Mouse (Mus musculus) heart, adult 2 months (tissue): ENCODE results near the gene Tmem171. TPM values are rescaled to one million over a fixed set of nuclear protein-coding genes. Genes with fewer than 3 reads are reported as not detected.

Source experiments
- DNase-seq, 2 experiments: peaks; one replicate each; pipeline ENCODE4 v3.0.0; 2021
- H3K27ac ChIP-seq: fragments of 200-600 bp; 2 replicates; pipeline ENCODE4 v1.8.1; 2022
- H3K27me3 ChIP-seq: fragments of 200-500 bp; 2 replicates; pipeline ENCODE4 v1.6.1; 2012; ENCODE audit warnings: mild to moderate bottlenecking, low read length, inconsistent platforms, mixed read lengths; ENCODE audit not compliant: control insufficient read depth, insufficient read depth
- H3K36me3 ChIP-seq: fragments of 200-500 bp; 2 replicates; pipeline ENCODE4 v1.6.1; 2012; ENCODE audit warnings: low read length, inconsistent platforms; ENCODE audit not compliant: control insufficient read depth, insufficient read depth
- H3K4me1 ChIP-seq: fragments of 200-500 bp; 2 replicates; pipeline ENCODE4 v1.6.1; 2011; ENCODE audit warnings: low read length; ENCODE audit not compliant: control insufficient read depth, insufficient read depth
- H3K4me3 ChIP-seq: fragments of 200-600 bp; 2 replicates; pipeline ENCODE4 v1.8.1; 2022
- H3K79me2 ChIP-seq: fragments of 200-500 bp; replicated peaks from 2 replicates; pipeline ENCODE4 v1.6.1; 2012; ENCODE audit warnings: mild to moderate bottlenecking, inconsistent platforms, low read length, moderate library complexity, mixed read lengths; ENCODE audit not compliant: control insufficient read depth, insufficient read depth
- H3K9ac ChIP-seq: fragments of 200-500 bp; 2 replicates; pipeline ENCODE4 v1.6.1; 2012; ENCODE audit warnings: low read depth, mild to moderate bottlenecking, control low read depth, inconsistent platforms, low read length, mixed read lengths
- CTCF ChIP-seq: fragments of 200-600 bp; IDR thresholded peaks from 2 replicates; pipeline ENCODE4 v1.8.1; 2022; ENCODE audit warnings: antibody characterized with exemption, mild to moderate bottlenecking, moderate library complexity
- EP300 ChIP-seq: fragments of 200-500 bp; IDR thresholded peaks from 2 replicates; pipeline ENCODE4 v1.6.1; 2011; ENCODE audit warnings: low read depth, low read length, control low read depth; ENCODE audit not compliant: insufficient read depth
- POLR2A ChIP-seq: fragments of 200-500 bp; IDR thresholded peaks from 2 replicates; pipeline ENCODE4 v1.6.1; 2011; ENCODE audit warnings: mild to moderate bottlenecking, low read depth, low read length, control low read depth; ENCODE audit not compliant: insufficient read depth
- WGBS: fragments of 180-500 bp; shearing (Covaris S2); methylation state at CpG from one replicate; pipeline ENCODE4 v1.1.7; 2018; 5-methylcytosine and 5-hydroxymethylcytosine counted together
- intact Hi-C: fragments of 180-260 bp; cut with DNase I; formaldehyde crosslinking; loops from one replicate; pipeline ENCODE4 v1.15.1; 2025
- polyA plus RNA-seq: library from polyadenylated mRNA; depleted of rRNA; stranded (reverse); fragments of >200 nt; gene quantifications from 2 replicates; pipeline ENCODE4 v1.2.3, GENCODE M21; 2012
- total RNA-seq, 2 experiments: library from RNA; stranded (reverse); gene quantifications; 2 replicates each; pipeline ENCODE4 v1.2.3; 2021

Gene Tmem171
- total and polyA plus RNA-seq, 3 experiments: 4.6 to 9.1 (median 8.1) TPM

- Histone ChIP-seq H3K27ac (no peak overlapping the region), H3K9ac (no peak overlapping the region), H3K79me2 (no peaks in the 10 kb centered on the region), H3K4me3 (no peak overlapping the region), H3K4me1 (no peaks in the 10 kb centered on the region), H3K36me3 (peaks cover 2% of the 10 kb centered on the region), H3K27me3 (no peaks in the 10 kb centered on the region)
- no peak for DNase-seq
- intact Hi-C loops: loop anchor here (5.0 kb wide), 1 partner anchor 129 kb away; no protein-coding TSS in a partner anchor
- WGBS: 62% methylated on average over 4 of the region's 4 CpGs
- TF ChIP-seq CTCF: peak; percentile 85
- TF ChIP-seq EP300: no peak
These were observed 31.9 kb upstream of the Tmem171 start for GRCm38 (mm10) chr13:98726494-98726893.

DNA sequence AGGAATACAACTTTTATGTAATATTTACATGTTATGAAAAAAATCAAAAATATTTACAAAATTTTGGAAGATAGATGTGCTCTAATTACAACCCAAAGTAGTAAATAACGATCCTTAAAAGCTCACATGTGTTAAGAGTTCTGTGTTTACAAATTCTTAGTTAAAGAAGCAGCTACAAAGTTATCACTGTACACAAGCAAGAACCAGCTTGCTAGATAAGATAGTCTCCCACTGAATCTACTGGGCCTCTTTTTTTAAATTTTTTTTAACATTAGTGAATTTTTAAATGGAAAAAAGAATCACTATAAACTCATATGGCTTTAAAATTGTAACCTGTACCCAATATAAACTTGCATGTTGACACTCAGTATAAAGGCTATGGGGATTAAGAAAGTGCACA, 28.8 kb upstream of the Tmem171 start:
- Histone ChIP-seq H3K79me2 (no peaks in the 10 kb centered on the region), H3K9ac (no peak overlapping the region), H3K36me3 (peaks cover 2% of the 10 kb centered on the region), H3K4me1 (no peaks in the 10 kb centered on the region), H3K27me3 (no peaks in the 10 kb centered on the region), H3K4me3 (no peak overlapping the region), H3K27ac (no peak overlapping the region)
- intact Hi-C loops: no loop called here
- no peak for DNase-seq
- TF ChIP-seq EP300 (no peak), CTCF (no peak), POLR2A (no peak)
- WGBS: 88% methylated on average over 1 of the region's 1 CpGs

- Histone ChIP-seq H3K9ac (no peak overlapping the region), H3K27me3 (no peaks in the 10 kb centered on the region), H3K27ac (no peak overlapping the region), H3K79me2 (no peaks in the 10 kb centered on the region), H3K4me1 (no peaks in the 10 kb centered on the region), H3K4me3 (no peak overlapping the region), H3K36me3 (peaks cover 2% of the 10 kb centered on the region)
- intact Hi-C loops: no loop called here
- WGBS: 32% methylated on average over 1 of the region's 1 CpGs
- TF ChIP-seq EP300: no peak
- TF ChIP-seq POLR2A: no peak
- no peak for TF ChIP-seq CTCF
- DNase-seq: no peak
These were observed 27.7 kb upstream of the Tmem171 start for GRCm38 (mm10) chr13:98722296-98722695.

GRCm38 (mm10) chr13:98716176-98716575, 21.5 kb upstream of the Tmem171 start:
- no peak for DNase-seq
- H3K79me2 ChIP-seq: no peaks in the 10 kb centered on the region
- no peaks in the 10 kb centered on the region for H3K36me3 ChIP-seq
- no peak overlapping the region for H3K27ac ChIP-seq
- intact Hi-C loops: no loop called here
- no peak overlapping the region for H3K9ac ChIP-seq
- 93% methylated on average over 8 of the region's 8 CpGs for WGBS
- TF ChIP-seq EP300 (no peak), CTCF (no peak), POLR2A (no peak)
- H3K4me1 ChIP-seq: no peaks in the 10 kb centered on the region
- no peaks in the 10 kb centered on the region for H3K27me3 ChIP-seq
- no peak overlapping the region for H3K4me3 ChIP-seq

- intact Hi-C loops: no loop called here
- no peak for TF ChIP-seq CTCF
- TF ChIP-seq EP300: no peak
- no peak for TF ChIP-seq POLR2A
- 89% methylated on average over 6 of the region's 6 CpGs for WGBS
- Histone ChIP-seq H3K9ac (no peak overlapping the region), H3K27me3 (no peaks in the 10 kb centered on the region), H3K4me3 (no peak overlapping the region), H3K27ac (no peak overlapping the region), H3K4me1 (no peaks in the 10 kb centered on the region), H3K36me3 (no peaks in the 10 kb centered on the region), H3K79me2 (no peaks in the 10 kb centered on the region)
- DNase-seq: no peak
These were observed 20.9 kb upstream of the Tmem171 start for GRCm38 (mm10) chr13:98715443-98715990.

DNA sequence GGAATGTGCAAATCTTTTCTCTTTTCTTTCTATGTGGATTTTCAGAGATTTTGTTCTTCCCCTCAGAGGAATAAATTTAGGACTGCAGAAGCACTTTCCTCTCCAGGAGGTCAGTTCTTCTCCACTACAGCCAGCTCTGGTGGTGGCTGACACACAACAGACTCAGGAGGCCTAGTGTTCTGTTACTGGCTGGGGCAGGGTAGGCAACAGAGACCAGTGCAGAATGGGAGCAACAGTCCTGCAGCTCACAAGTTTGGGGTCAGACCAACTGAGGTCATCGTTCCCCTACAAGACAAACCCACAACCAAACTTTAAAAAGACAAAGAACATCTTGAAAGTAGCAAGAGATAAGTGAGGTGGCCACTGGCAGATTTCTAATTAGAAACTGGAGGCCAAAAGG, 16.0 kb upstream of the Tmem171 start:
- Histone ChIP-seq H3K36me3 (no peaks in the 10 kb centered on the region), H3K27ac (no peak overlapping the region), H3K79me2 (no peaks in the 10 kb centered on the region), H3K9ac (no peak overlapping the region), H3K4me1 (no peaks in the 10 kb centered on the region), H3K27me3 (no peaks in the 10 kb centered on the region), H3K4me3 (no peak overlapping the region)
- intact Hi-C loops: no loop called here
- 86% methylated on average over 1 of the region's 1 CpGs for WGBS
- TF ChIP-seq EP300: no peak
- TF ChIP-seq POLR2A: no peak
- no peak for TF ChIP-seq CTCF
- DNase-seq: no peak
